Mouse (Mus musculus): ENCODE results near the gene Gnpda2. TPM values are rescaled to one million over a fixed set of nuclear protein-coding genes. Genes with fewer than 3 reads are reported as not detected.

Gene Gnpda2
- total RNA-seq (2021), result 10 to 100 TPM; 13.1 to 14.2 TPM
- long read RNA-seq, experiment 1, transcript Gnpda2-201 (7 exons, 1,894 nt), result major isoform, 21 of 24 reads
- long read RNA-seq, experiment 1, partial matches to known transcripts, result 1 of 24 reads
- long read RNA-seq, experiment 1, other reads (novel, unspliced or antisense), result 1 of 24 reads
- long read RNA-seq, experiment 2, transcript Gnpda2-201 (7 exons, 1,894 nt), result major isoform, 25 of 28 reads
- long read RNA-seq, experiment 2, partial matches to known transcripts, result 0 of 28 reads
- long read RNA-seq, experiment 2, other reads (novel, unspliced or antisense), result 2 of 28 reads

DNA sequence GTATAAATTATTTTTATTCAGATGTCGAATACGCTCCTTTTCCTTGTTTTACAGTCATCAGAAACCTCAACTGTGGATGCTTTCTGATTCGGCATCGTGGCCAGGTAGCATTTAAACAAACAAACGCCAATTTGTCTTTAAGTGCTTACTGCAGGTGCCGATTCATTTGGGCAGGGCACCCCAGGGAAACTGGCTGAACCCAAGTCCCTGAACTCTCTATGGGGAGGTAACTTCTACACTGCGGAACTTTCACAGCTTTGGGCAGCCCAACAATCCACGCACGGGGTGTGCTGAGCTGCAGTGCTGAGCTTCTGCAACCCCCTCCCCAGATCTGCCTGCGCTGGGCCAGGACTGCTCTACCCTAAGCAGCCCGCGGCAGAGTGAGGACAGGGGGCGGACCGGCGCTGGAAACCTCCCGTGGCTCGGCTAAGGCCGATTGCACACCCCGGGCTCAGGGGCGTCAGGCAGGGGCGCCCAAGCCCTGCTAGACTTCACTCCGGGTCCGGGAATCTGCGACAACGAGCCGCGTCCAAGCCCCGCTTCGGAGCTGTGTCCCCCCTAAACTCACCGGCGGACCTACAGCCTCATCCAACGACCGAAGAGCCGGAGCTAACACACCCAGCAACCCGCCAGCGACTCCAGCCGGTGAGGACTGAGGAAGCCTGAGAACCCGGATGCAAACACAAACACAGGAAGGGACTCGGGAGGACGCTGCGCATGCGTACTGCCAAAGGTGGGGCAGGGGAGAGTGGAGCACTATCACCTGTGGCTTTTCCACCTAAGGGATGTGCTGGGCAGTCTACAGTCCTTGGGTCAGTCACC is at the start of gene Gnpda2:
Gene Gnpda2, minus strand, starts transcription at position 701 of the 822 bp plus-strand sequence.
- peak; percentile 87 to 88 for DNase-seq (ENCODE audit: low spot score in 2 of 2)
- intact Hi-C loops (cut with DNase I), result no loop called here

DNA sequence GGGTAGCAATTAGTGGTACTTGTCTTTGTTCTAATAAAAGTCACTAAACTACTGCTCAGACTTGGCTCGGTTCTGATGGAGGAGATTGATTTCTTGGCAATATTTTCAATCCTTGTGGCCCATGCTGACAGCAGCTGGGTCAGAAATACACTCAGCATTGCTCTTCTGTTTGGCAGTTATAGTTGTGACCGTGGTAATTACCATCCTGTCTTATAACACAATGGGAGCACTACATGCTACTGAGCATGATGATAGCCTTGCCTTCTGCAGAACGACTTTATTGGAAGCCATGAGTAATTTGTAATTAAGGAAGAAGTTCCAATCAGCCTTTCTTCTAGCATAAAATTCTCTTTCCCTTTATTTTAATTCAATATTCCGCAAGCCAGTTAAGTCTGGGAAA is 42.6 kb upstream of the Gnpda2 start:
- intact Hi-C loops (cut with DNase I), result no loop called here
- no peak for DNase-seq (ENCODE audit: low spot score in 2 of 2)

DNA sequence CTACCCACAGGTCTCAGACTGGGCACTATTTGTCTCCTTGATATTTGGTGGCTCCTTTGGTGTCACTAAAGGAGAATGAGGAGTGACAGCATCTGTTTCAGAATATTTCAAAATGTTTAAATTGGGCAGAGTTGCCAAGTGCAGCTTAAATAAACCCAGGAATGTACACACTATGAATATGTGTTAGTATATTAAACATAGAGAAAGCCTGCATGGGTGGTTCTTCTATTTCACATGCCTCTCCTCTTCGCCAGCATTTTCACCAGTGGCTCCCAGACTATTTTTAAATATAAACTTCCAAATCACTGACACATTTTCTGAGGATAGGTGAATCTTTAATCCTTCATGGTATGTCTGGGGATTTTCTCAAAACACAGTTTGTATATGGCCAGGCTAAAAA is 28.8 kb upstream of the Gnpda2 start:
- peak in 1 of 2 experiments; percentile 41 for DNase-seq (ENCODE audit: low spot score in 2 of 2)
- intact Hi-C loops (cut with DNase I), result no loop called here

DNA sequence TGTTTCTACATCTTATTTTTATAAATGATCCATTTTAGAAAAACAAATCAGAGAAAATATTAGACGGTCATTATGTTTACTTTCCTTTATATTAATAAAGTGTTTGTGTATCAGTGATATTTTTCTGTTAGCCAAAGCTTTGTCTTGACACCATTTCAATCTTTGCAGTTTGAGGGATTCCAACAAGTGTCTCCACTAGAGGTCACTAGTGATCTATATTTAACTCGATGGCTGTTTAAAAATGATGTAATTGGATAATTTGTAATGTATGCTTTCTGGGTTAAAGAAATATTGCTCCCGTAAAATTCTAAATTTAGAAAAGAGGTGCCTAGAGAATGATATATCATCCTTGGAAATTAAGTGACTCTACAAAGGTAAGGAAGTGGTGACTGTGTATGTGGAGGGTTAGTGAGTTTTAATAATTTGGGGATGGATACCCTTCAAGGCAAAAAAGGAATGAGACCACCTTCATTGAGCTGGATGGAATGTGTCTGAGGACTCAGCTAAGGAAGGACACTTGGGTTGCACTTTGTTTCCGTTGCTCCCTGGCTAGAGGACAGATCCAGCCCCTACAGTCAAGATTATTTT is 21.2 kb upstream of the Gnpda2 start:
- intact Hi-C loops (cut with DNase I), result loop anchor here (10.0 kb wide), 1 partner anchor 1481 kb away; the partner anchor contains the start of gene Gabra2
- peak; percentile 39 to 72 for DNase-seq (ENCODE audit: low spot score in 2 of 2)

DNA sequence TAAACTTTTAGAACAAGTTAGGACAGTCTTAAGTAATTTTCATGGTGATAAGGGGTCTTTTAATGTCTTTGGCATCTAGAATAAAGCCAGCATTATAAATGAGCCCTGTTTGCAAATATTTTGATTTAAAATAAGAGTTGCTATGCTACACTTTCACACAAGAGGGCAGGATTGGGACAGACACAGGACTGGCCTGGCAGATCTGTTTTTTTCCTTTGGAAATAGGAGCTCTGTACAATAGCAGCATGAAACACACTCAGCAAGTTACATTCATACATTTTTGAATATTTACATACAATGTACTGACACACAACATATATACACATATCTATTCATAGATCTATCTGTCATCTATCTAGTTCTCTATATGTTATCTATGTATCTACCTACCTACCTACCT is 8.9 kb upstream of the Gnpda2 start:
- peak; percentile 23 for DNase-seq (ENCODE audit: low spot score in 2 of 2)
- intact Hi-C loops (cut with DNase I), result no loop called here

DNA sequence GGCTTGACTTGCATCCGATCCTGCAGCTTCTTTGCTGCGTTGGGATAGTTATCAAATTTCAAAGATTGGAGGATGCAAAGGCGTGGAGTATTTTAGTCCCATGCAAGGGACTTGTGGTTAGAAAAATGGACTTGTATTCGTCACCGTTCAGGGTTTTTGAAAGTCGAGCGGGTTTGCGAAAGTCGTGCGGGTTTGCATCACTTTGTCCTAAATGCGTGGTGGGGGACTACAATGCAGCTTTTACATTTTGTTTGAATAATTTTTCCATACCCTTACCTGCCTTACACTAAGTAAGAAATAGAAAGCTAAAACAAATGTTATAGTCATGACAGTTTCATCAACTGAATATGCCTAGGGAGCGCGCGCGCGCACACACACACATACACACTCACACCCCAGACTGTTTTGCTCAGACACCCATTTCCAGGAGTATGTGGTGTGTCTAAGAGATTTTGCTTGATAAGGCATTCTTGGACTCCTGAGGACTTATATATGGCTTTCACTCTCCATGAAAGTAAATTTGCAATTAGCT is 34.7 kb downstream of the Gnpda2 start:
- intact Hi-C loops (cut with DNase I), result no loop called here
- peak; percentile 9 to 10 for DNase-seq (ENCODE audit: low spot score in 2 of 2)

DNA sequence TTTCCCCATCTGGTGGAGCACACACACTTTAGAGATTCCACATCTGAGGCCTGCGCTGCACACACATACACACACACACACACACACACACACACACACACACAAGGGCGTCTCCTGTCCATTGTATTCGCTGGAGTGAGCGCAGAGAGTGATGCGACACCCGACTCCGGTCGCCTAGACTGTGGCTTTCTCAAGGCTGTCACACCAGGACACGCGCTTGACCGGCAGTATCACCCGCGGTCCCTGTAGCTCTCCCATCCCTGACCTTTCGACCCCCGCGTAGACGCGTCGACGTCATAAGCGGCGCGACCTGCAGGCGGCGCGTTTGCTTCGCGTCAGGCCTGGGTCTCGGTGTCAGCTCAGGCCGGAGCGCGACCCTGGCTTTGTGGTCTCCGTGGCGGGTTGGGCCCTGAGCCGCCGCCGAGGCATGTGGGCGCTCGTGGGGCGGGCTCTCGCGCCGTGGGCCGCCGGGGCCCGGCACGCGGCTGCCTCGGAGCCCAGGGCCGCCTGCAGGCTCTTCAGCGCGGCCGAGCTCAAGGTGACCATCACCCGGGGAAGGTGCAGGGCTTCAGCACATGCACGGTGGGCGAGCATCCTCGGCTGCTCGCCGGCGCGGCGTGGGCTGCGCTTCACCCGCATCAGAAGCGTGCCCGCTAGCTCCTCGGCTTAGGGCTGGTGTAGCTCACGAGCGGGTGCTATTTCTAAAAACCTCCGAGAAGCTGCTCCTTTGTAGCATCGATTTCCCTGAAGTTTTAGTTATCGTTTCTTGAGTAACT is 35.3 kb downstream of the Gnpda2 start, which contains the start of gene Guf1:
Gene Guf1, plus strand, starts transcription at position 296 of the 776 bp plus-strand sequence.
- intact Hi-C loops (cut with DNase I), result no loop called here
- DNase-seq (ENCODE audit: low spot score in 2 of 2), result peak; percentile 94 to 97

DNA sequence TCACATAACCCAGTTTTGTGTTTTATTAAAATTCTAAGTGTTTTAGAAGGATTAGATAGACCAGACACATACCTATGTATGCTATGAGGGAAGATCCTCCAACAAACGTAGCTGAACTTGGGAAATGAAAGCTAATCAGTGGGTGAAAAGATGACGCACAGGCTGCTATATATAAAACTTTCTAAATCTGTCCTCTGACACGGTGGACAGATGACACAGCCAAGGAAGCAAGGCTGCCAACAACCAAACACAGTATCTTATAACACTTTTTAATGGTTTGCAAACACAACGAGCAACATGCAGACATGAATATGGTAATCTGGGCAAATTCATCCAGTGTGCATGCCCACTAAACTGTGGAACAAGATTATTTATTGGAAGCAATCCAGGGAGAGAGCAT is 49.7 kb downstream of the Gnpda2 start, which contains the start of gene Yipf7:
Gene Yipf7, minus strand, starts transcription at position 160 of the 400 bp plus-strand sequence.
- peak; percentile 11 to 55 for DNase-seq (ENCODE audit: low spot score in 2 of 2)
- intact Hi-C loops (cut with DNase I), result no loop called here

DNA sequence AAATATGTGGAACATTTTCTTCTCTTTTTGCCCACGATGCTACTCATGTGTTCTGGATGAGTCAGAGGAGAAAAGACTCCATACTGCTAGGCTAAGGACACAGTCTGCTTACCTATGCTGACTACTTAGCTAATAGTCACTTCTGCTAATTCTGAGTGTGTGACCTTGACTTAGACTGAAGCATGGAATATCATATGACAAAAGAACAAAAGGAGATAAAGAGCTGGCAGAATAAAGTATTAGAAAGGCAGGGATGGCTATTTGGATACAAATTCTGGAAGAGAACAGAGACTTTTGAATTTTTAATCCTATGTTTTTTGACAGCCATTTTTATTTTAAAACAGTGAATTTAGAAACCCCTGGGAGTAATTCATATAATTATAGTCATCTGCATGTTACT is 50.5 kb downstream of the Gnpda2 start:
- no peak for DNase-seq (ENCODE audit: low spot score in 2 of 2)
- intact Hi-C loops (cut with DNase I), result no loop called here

DNA sequence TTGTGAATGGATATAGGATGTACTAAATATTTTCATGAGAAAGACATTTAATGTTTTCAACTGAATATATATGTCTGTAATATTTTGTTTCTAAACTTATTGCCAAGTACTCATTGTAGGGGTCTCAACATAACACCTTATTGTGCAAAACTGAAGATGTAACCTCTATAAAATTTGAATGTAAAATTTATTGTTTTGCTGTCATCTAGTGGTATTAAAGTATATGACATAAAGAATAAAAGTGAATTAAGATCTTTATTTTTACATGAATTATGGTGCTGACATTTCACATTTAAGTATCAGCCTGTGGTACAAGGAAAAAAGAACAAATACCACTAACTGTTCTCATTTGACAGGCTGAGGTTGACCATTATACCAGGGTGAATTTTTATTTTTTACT is 68.2 kb downstream of the Gnpda2 start:
- intact Hi-C loops (cut with DNase I), result loop anchor here (5.0 to 10.0 kb wide), 2 partner anchors 182 to 1399 kb away; partner anchors contain the start of gene Kctd8
- no peak for DNase-seq (ENCODE audit: low spot score in 2 of 2)

Other genes with a start within 250 kb of the Gnpda2 start
- not detected for gene Yipf7, start 49.7 kb downstream of the Gnpda2 start, total RNA-seq (2021)
- gene Guf1, start 35.4 kb downstream of the Gnpda2 start, total RNA-seq (2021), result 10 to 100 TPM; 27.0 to 29.8 TPM